Mouse (Mus musculus): ENCODE results near the gene Abcb6.

DNA sequence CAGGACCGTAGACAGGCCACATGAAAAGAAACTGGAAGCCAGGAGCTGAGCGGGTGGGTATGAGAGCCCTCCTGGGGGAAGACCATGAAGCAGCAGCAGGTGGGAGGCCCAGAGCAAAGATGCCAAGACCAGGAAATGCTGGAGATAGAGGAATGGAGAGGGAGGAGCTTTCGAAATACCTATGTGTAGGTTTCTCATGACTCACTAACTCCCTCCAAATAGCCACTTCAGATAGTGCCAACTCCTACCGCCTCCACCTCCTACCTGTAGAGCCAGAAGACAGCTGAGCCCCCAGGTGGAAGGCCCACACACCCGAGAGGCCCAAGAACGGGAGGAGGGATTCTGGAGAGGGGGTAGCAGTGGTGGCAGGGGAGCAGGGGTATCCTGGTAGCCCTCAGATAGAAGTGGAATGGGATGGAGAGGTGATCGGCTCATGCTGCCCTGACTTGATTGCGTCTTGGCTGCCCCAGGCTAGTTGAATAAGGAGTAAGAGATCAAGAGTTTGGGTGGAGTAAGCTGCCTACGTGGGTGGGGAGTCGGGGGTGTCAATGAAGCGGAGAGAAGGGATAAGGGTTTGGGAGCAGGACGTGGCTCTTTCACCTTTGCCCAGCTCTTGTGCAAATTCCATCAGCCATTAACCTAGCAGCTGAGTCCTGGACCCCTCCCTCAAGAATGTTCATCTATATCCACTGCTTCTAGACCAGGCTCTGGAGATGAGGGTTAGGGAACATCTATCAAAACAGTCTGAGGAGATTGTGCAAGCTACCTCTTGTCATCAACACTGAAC lies 46.6 kb downstream of the Abcb6 start, which contains the start of gene Slc23a3:
- no peak for TF ChIP-seq POLR2A (IDR thresholded peaks at IDR 0.05; ENCODE audit: borderline replicate concordance, low read depth, low read length)
- no peak for TF ChIP-seq CTCF (IDR thresholded peaks at IDR 0.05; ENCODE audit: low read depth, low read length)

Measured in bone marrow macrophage, adult 2 months (primary cell).